Mouse (Mus musculus) embryo, embryonic 10 days (tissue): ENCODE measurements around the gene Ppp1r9b.
"Not testable (repeated sequence)": the region's sequence is repeated elsewhere in the genome, so short reads cannot be mapped to it uniquely, and the experiment has no call there.

Experiments used
- DNase-seq: peaks from one replicate; pipeline ENCODE4 v3.0.0-alpha.2; 2015; ENCODE audit warnings: low spot score

Ppp1r9b gene

GRCm38 (mm10) chr11:94998041-94998531 lies 7.3 kb downstream of the Ppp1r9b start:
- DNase-seq: no peak

GRCm38 (mm10) chr11:95000128-95000527 lies 9.3 kb downstream of the Ppp1r9b start:
- DNase-seq: no peak

GRCm38 (mm10) chr11:95000548-95000947 lies 9.7 kb downstream of the Ppp1r9b start:
- DNase-seq: no peak

GRCm38 (mm10) chr11:95001058-95001457 lies 10.2 kb downstream of the Ppp1r9b start:
- DNase-seq: peak; percentile 89

- DNase-seq: no peak
Observed at GRCm38 (mm10) chr11:95001584-95002347, 10.9 kb downstream of the Ppp1r9b start.

GRCm38 (mm10) chr11:95002705-95003104 lies 11.9 kb downstream of the Ppp1r9b start:
- no peak for DNase-seq

- no peak for DNase-seq
Observed at GRCm38 (mm10) chr11:95004136-95004936, 13.5 kb downstream of the Ppp1r9b start.

- no peak for DNase-seq
Observed at GRCm38 (mm10) chr11:95004937-95005198, 14.0 kb downstream of the Ppp1r9b start.

- no peak for DNase-seq
Observed at GRCm38 (mm10) chr11:95006038-95006437, 15.2 kb downstream of the Ppp1r9b start.

GRCm38 (mm10) chr11:95006525-95007219 lies 15.8 kb downstream of the Ppp1r9b start:
- DNase-seq: peak; percentile 81

- no peak for DNase-seq
Observed at GRCm38 (mm10) chr11:95007418-95007817, 16.6 kb downstream of the Ppp1r9b start.

- no peak for DNase-seq
Observed at GRCm38 (mm10) chr11:95008661-95009628, 18.1 kb downstream of the Ppp1r9b start.

GRCm38 (mm10) chr11:95009629-95010014 lies 18.8 kb downstream of the Ppp1r9b start, which contains the start of gene Samd14:
Samd14 (plus strand) TSS chr11:95009879.
- peak; percentile 88 for DNase-seq

- peak; percentile 50 for DNase-seq
Observed at GRCm38 (mm10) chr11:95010141-95010739, 19.4 kb downstream of the Ppp1r9b start.

GRCm38 (mm10) chr11:95010841-95011403 lies 20.1 kb downstream of the Ppp1r9b start:
- not testable (repeated sequence) for DNase-seq

- DNase-seq: no peak
Observed at GRCm38 (mm10) chr11:95011416-95011815, 20.6 kb downstream of the Ppp1r9b start.

GRCm38 (mm10) chr11:95012075-95012474 lies 21.2 kb downstream of the Ppp1r9b start:
- no peak for DNase-seq

GRCm38 (mm10) chr11:95012487-95012886 lies 21.7 kb downstream of the Ppp1r9b start:
- DNase-seq: no peak

GRCm38 (mm10) chr11:95015484-95015883 lies 24.6 kb downstream of the Ppp1r9b start:
- DNase-seq: no peak

GRCm38 (mm10) chr11:95022237-95022992 lies 31.6 kb downstream of the Ppp1r9b start:
- no peak for DNase-seq
